Mouse (Mus musculus): ENCODE results near the gene Sord.
A peak's percentile ranks its signal among the peaks of the same experiment; 100 is the strongest.

The Sord gene

DNA sequence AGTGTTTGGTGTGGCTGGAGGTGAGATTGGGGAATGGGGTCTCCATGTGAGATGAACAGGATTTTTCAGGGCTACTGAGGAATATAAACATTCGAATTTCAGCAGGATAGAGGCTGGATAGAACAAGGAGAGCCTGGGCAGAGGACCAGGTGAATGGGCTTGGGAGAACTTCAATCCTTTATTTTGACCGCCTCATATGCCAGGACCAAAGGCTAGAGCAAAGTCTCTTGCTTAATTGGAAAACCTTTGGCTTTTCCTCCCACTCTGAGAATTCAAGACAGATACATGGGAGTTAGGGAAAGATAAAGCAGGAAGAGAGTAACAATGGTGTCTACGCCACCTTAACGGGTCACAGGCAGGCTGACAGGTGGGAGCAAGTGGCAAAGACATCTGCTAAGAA, 6.7 kb downstream of the Sord start:
- DNase-seq = no peak

DNA sequence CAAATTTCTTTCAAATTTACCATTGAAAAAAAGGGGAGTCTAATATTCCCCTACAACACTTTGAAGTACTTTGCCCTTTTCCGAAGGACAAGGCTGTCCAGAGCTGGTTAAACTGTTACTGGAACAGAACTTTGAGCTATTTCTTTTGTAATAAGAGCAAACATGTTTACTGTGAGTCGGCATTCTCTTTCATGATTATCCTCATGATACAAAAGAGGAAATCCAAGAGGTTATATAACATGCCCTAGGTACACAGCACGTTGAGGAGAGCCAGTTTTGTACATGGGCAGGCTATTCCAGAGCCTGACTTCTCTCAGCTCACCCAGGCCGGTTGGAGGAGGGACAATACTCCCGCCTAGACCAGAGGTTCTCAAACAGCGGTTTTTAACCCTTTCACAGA, 7.4 kb downstream of the Sord start:
- no peak for DNase-seq

DNA sequence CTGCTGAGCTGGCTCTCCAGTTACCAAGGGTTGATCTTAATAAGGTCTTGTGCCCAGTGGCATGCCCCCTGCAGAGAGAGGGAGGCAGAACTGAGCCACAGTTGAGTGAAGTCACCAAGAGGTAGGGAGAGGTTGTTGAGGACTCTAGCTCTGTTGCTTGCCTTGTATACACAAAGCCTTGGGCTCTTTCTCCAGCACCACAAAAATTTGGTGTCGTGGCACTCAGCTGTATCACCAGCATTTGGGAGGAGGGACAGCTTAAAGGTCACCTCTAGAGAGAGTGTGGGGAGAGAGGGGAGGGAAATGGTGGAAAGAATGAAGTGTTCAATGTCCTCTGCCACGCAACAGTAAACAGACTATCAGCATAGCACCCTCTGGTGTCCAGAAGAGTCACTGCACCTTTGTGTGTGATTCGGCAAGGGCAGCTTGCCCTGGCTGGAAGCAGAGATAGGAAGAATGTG, 9.2 kb downstream of the Sord start:
- peak; percentile 76 for DNase-seq

DNA sequence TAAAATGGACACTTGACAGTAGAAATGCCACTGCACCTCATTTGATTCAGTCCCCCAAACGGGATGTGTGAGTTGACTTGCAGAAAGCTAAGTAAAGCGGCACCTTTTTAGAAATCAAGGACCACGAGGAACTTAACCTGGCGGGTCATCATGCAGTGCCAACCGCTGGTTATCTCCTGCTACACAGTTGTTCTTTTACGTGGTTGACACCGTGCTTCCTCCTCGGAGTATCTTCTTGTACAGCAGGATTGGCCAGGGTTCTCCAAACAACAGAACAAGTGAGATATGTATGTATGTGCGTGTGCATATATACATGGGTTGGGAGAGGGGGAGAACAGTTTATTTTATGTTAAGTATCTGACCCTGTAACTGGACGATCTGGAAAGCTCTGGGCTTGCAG, 13.2 kb downstream of the Sord start:
- DNase-seq = no peak

DNA sequence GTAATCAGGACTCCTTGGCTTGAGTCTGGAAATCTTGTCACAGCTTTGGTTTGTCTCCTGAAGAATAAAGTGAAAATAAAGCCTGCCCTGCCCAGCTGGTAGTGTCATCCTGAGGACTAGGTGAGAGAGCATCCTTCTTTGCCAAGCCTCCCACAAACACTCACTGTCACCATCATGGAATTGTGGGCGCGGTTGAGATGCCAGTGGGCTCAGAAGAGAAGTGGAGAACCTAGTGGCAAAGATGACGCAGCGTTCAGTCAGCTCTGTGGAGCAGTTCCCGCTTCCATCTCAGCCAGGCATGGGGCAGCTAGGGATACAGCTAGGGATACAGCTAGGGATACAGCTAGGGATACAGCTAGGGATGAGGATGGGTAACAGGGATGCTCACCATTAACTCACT, 21.4 kb downstream of the Sord start:
- no peak for DNase-seq

DNA sequence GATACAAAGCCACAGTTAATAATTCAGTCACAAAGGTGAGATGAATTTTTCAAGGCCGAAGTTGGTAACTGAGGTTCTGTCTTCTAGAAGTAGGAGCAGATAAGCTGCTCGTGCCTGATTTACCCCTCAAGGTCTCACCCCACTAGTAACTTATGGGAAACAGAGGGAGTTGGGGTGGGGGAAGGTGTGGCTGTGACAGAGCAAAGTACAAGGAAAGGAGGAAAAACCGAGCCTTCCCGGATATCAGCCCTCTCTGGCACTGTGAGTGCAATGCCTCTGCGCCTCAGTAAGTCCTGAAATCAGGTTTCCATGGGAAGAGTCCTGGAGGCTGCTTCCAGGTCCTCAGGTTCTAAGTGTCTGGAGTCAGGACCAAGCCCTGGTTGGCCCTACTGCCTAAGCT, 26.2 kb downstream of the Sord start:
- DNase-seq = no peak

DNA sequence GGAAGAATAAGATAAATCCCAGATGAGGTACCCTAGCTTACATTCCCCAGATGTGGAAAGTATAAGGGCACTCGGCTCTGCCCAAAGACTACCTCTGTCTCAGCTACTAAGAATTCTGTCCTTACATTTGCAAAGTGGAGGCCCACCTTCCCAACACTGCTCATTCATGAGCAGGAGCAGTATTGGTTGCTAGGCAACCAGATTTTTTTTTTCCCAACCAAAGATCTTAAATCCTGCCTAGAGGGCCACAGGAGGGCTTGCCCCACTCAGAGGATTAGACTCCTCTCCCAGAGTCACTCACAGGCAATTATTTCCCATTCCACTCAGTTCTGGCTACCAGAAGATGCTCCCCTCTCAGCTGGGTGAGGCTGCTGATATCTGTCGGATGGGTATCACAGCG, 30.1 kb downstream of the Sord start:
- no peak for DNase-seq

DNA sequence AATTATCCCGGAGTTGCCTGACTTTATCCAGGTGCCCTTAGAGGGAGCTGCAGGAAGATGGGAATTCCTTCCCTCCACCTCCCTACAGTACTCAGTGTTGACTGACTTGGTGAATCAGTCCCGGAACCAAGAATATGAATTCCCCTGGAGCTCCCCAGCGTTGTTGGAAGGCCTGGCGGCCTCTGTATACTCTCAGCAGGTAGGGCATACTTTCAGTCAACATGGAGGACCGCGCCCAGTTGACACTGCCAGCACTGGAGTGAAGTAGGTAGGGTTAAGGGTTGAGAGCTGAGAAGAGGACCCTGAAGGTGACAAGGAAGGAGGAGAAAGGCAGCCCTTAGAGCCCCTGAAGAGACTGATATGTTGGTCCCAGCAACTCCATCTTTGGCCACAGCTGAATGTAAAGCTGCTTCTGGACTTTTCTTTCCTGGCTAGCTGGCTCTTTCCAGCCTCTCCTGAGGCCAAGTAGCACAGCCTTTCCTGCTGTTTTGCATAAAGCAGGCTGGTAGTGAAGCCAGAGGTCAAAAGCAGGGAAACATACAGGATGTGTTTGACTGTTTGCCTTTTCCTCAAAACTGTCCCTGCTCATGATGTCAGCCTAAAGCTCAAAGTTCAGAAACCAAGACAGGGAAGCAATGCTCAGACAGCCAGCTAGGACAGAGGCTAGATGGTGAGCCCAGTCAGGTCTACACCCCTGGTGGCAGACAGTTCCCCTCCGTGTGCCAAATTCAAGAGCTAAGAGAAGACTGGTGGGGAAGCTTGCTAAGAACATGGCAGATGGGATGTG, 32.1 kb downstream of the Sord start:
- no peak for DNase-seq

DNA sequence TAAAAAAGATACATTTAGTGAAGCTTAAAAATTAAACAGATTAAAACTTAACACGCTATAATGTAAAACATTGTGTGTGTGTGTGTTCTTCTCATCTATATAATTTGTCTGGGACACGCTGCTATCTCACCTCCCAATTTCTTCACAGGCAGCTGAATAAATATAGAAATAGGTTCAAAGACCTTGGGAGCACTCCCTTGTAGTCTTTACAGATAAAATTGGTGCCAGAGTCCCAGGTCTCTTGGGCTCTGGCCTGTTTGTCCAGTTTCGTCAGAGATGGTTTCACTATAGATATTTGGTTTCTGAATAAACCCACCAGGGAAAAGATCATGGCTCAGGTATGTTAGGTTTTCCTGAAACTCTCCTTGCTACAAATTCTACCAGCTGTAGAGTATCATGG, 44.2 kb downstream of the Sord start:
- no peak for DNase-seq

DNA sequence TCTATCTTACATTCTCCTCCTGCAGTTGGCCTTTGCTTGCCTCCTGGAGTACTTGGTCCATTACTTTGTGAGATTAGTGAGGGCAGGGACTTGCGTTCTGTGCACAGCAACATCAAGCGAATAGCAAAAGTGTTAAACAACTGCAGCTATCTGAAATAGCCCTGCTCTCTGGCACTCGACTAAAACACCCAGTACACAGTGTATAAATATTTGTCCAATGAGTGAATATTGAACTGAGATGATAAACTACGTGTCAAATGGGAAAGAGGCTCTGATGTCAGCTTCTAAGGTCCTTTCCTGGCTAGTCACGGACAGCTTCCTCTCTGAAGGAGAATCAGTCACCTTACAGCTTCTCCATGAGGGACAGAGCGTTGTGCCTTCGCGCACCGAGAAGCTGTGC, 49.5 kb downstream of the Sord start:
- DNase-seq = no peak

DNA sequence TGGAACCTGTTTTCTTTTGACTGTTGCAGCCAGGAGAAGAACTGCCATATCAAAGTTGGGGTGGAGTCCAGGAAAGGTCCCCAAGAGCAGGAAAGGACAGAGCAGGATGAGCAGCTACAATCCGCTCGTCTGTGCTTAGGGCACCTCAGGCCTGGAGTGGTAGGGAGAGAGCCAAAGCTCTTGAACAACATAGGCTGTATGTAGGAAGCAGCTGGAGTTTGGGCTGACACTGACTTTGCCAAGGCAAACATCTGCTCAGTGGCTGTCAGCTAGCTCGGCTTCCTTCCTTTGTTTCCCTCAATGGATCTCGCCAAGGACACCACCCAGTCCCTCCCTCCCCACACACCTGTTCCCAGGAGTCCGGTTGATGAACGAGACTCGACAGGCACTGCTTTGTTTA, 51.6 kb downstream of the Sord start:
- DNase-seq = no peak

DNA sequence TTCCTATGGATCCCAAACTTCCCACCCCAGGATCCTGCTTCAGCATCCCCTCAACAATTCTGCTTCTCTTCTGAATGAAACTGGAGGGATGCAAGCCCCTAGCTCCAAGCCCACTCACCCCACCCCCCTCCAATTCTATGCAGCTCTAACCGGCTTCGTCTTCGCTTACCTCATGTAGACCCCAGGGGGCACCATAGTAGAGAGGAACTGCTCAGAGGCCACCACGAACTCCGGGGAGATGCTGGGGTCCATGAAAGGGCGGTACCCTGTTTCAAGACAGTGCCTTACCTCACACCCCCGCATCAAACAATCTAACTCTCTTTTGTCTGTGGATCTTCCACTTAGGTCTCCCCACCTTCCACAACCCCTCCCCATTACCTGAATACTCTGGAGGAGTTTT, 60.4 kb downstream of the Sord start:
- DNase-seq = no peak

DNA sequence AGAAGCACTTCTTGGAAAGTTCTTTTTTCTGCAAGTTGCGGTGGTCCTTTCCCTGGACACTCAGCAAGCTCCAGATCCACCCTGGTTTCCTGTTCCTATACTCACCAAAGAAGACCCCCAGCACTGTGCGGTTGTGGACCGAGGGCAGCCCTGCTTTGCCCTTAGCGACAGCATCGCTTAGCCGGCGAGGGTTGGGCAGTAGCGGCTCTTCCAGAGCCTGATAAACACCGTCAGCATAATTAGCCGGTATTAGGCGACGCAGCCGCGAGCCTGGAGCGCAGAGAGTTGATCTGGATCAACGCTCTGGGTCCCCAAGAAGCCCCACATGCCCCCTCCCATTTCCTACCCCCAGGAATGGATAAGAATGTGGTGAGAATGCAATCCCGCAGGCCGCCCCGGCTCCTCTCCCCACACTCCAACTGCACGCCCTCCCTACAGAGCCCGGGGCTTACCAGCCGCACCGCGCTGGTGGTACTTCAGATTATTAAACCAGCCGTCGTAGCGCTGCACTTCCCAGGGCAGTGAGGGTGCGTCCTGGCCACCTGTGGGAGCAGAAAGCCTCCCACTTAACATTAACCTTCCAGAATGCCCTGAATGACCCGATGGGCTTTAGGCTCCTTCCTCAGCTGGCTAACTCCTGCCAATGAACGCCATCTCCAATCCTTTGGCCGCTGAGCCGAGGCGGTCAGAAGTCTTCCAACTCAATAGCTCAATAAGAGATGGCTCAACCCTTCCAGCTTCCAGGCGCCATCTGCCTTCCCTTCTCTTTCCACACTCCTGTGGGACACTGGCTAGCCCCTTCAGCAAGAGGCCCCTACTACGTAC, 62.9 kb downstream of the Sord start:
- no peak for DNase-seq

DNA sequence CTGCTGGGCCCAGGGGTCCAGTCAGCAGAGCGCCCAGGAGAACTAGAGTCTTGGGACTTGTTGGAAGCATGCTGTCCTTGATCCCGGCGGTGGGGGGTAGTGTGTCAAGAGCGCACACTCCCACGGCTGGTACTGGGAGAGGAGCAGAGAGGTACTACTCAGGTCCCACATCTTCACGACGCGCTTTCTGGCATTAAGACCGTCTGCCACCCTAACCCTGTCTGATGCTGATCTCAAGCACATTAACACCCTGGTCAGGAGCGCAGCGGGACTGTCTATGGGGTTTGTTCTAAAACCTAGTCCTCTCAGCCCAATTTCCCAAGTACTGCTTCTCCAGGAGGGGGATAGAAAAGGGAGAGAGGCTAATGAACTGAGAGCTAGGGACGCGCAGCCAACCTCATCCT, 63.5 kb downstream of the Sord start, which contains the start of gene Duox2:
Gene Duox2 (minus strand): TSS at position 354 of the 404 bp plus-strand sequence.
- no peak for DNase-seq

DNA sequence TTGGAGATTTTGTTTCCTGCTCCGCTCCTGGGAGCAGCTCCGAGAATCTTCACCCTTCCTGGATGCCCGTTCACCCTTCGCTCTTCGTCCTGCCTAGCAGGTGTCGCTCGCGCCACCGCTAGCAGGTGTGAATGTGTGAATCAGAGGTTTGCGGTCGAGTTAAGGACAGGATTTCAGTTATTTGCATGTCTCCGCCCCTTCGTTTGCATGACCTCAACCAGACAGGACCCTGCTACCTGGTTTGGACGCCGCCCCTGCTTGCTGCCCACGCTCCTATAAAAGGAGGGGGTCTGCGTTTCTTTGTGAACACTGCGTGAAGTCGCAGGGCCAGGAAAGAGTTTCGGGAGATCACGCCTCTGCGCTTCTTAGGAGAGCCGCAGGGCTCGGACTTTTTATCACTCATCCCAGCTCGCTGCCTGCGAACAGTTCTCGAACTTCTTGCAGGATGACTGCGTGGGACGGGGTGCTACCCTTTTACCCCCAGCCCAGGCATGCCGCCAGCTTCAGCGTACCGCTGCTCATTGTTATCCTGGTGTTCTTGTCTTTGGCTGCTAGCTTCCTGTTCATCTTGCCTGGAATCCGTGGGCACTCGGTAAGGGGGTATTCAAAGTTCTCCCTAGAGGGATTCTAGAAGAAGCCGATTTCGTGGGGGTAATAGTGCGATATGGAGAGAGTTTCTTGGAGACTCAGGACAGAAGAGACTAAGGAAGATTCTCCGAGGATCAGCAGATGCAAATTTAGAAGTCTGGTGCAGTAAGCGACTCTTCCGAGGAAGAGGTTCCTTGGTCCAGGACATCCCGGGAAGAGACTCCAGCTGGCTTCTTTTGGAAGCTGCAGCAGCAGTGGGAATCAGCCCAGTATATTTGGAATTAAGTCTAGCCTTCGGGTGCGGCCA, 64.3 kb downstream of the Sord start, which contains the start of gene Duoxa2:
Gene Duoxa2 (plus strand): TSS at position 305 of the 895 bp plus-strand sequence.
- DNase-seq = peak; percentile 14

DNA sequence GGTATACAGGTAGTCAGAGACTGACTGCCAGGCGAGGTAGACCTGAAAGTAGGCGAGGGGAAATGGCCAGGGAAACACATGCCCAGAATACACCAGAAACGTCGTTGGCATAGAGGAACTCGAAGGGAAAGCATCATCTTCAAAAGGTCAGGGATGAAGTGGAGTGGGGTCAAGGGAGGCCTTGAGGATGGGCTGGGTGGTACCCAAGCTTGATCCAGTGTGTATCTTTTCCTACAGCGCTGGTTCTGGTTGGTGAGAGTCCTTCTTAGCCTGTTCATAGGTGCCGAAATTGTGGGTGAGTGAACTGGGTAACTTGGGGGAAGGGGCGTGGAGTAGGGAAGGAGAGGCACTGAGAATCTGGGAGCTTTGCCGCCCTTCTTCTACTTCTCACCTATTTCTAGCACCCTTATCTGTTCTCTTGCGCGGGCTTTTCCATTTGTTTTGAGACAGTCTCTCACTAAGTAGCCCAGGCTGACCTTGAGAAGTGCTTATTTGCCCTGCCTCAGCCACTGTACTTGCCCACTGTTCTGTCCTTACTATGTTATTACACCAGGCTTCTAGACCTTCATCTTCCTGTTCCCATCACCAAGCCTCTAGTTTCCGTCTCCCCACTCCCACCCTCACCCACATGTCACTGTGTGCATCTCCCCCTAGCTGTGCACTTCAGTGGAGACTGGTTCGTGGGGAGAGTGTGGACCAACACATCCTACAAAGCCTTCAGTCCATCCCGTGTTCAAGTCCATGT, 65.5 kb downstream of the Sord start:
- DNase-seq = no peak

DNA sequence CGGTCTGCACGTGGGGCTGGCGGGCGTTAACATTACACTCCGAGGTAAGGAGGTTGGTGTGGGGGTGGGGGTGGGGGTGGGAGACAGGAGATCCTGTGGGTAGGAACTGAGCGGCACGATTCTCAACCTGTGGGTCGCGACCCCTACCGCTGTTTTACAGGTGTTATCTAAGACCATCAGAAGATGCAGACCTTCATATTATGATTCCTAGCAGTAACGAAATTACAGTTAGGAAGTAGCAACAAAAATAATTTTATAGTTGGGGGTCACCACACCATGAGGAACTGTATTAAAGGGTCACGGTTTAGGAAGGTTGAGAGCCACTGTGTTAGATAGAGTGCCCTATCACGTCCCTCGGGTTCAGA, 66.1 kb downstream of the Sord start:
- DNase-seq = no peak

DNA sequence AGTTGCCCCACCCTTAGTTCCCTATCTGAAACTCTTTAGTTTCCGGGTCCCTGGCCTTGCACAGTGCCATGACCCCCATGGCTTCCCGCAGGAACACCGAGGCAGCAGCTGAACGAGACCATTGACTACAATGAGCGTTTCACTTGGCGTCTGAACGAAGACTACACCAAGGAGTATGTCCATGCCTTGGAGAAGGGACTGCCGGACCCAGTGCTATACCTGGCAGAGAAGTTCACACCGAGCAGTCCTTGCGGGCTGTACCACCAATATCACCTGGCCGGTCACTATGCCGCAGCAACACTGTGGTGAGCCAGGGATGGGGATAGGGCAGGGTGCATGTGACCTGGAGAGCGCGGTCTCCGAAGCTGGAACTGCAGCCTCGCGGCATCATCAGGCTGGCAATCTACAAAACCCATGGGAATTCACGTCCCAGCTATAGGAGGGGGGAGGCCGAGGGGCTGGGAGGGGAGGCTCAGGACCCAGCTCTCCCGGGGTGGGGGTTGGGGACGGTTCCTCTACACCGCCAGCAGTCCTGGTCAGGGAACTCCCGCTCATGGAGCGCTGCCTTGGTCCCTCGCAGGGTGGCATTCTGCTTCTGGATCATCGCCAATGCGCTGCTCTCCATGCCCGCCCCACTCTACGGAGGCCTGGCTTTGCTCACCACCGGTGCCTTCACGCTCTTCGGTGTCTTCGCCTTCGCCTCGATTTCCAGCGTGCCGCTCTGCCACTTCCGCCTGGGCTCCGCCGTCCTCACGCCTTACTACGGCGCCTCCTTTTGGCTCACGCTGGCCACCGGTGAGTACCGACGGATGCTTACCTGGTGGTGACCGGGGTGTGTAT, 66.8 kb downstream of the Sord start:
- peak; percentile 6 for DNase-seq

DNA sequence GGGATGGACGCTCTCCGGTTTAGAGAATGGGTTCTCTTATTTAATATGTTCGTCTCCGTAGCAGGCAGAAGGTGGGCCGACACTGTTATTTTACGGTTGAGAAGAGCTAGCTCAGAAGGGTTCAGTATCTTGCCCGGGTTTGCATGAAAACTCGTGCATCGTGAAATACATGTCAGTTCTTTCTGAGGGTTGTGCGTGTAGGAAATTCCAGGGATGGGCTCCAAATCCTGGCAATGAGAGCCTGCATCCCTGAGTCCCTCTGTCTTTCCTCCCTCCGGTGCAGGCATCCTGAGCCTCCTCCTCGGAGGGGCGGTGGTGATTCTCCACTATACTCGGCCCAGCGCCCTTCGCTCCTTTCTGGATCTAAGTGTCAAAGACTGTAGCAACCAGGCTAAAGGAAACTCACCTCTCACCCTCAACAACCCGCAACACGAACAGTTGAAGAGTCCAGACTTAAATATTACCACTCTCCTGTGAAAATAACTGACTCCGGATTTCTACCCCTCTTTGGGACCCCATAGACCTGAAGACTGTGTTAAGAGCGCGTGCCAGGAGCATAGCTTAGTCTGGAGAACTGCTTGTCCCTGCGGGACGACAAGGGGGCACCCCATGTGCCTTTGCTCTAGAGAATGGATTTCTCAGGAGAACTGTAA, 67.5 kb downstream of the Sord start:
- DNase-seq = no peak

DNA sequence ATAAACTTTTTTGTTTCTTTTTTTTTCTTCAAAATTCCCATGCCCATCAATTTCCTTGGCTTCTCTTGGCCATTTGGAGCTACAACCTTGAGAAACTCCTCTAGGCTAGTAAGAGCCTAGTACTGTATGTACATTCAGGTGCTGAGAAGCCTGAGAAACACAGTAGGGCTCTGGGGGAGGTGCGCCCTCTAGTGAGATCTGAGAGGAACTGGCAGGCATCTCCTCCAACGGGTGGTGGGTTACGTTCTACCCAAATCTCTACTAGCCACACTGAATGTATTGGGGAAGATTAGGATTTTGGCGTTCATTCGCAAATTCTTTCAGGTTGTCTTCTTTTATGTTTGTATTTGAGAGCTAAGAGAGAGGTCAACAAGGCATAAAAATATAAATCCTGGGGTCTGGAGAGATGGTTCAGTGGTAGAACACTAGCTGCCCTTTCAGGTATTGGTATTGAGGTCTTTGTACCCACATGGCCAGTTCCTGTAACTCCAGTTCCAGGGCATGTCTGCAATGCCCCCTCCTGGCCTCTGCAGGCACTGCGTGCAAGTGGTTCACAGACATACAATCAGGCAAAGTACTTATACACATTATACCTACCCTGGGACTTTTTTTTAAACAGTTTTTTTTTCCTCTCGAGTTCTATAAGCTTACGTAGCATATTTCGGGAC, 68.2 kb downstream of the Sord start:
- DNase-seq = peak; percentile 74
